Mouse (Mus musculus) Patski (cell line): ENCODE measurements around the gene Taf9. TPM values are rescaled to one million over a fixed set of nuclear protein-coding genes. Genes with fewer than 3 reads are reported as not detected.

Source experiments
- ATAC-seq: fragments of 100-300 bp; one replicate; pipeline ENCODE4 v1.8.0; 2021
- CTCF ChIA-PET: fragments of 350-600 bp; sonication (Branson Sonifier 250); formaldehyde crosslinking; loops from one replicate; lab custom pipeline; 2022; ENCODE audit warnings: inconsistent platforms; lab: Charles Lee
- POLR2A ChIA-PET: fragments of 350-600 bp; sonication (Branson Sonifier 250); formaldehyde crosslinking; loops from one replicate; lab custom pipeline; 2022; ENCODE audit warnings: antibody characterized with exemption, inconsistent platforms; lab: Charles Lee
- DNase-seq: peaks from one replicate; pipeline ENCODE4 v3.0.0-alpha.2; 2011; ENCODE audit warnings: low read depth, low spot score
- H3K27me3 ChIP-seq: fragments of 371-371 bp; one replicate; pipeline ENCODE4 v1.5.1; 2021
- CTCF ChIP-seq: fragments of 100-300 bp; IDR thresholded peaks from one replicate; pipeline ENCODE4 v1.5.1; 2021
- in situ Hi-C: fragments of 300-500 bp; cut with MboI; formaldehyde crosslinking; loops from 3 replicates; pipeline ENCODE4 v1.11.1; 2018; ENCODE audit warnings: low pct_unique_long_range_greater_than_20kb, mixed read lengths
- polyA plus RNA-seq: library from polyadenylated mRNA; unstranded; gene quantifications from one replicate; pipeline ENCODE4 v1.2.3, GENCODE M21; 2021

Gene Taf9
- polyA plus RNA-seq, 1 experiment from 2014 or later: 11.1 TPM

- ATAC-seq (peak; percentile 67), DNase-seq (no peak)
Measured at GRCm38 (mm10) chr13:100669291-100670022, 18.1 kb downstream of the Taf9 start, which contains the start of gene Ccdc125. Ccdc125 (plus strand) TSS chr13:100669717.

GRCm38 (mm10) chr13:100670181-100670741, 18.9 kb downstream of the Taf9 start:
- no peak for TF ChIP-seq CTCF
- H3K27me3 ChIP-seq: no peaks in the 10 kb centered on the region
- CTCF ChIA-PET: interaction anchor here (2.0 kb wide), 1 partner anchor 10 kb away, joined by 7 read pairs; no protein-coding TSS in a partner anchor
- no peak for DNase-seq
- no peak for ATAC-seq
- in situ Hi-C loops: no loop called here
- POLR2A ChIA-PET: no interaction called here

More at GRCm38 (mm10) chr13:100669291-100670022, 18.1 kb downstream of the Taf9 start, which contains the start of gene Ccdc125:
- ChIA-PET POLR2A (interaction anchor here (0.6 to 1.3 kb wide), 2 partner anchors 9 to 197 kb away, joined by 3 to 4 read pairs; no protein-coding TSS in a partner anchor), CTCF (interaction anchor here (0.7 to 2.0 kb wide), 2 partner anchors 10 to 17 kb away, joined by 3 to 7 read pairs; no protein-coding TSS in a partner anchor)
- in situ Hi-C loops: no loop called here
- no peaks in the 10 kb centered on the region for H3K27me3 ChIP-seq
- TF ChIP-seq CTCF: no peak

- no peaks in the 10 kb centered on the region for H3K27me3 ChIP-seq
- DNase-seq: no peak
- no peak for ATAC-seq
- in situ Hi-C loops: no loop called here
- TF ChIP-seq CTCF: no peak
- CTCF ChIA-PET: no interaction called here
- POLR2A ChIA-PET: no interaction called here
Measured at GRCm38 (mm10) chr13:100675936-100676635, 24.7 kb downstream of the Taf9 start.

GRCm38 (mm10) chr13:100681615-100682014, 30.2 kb downstream of the Taf9 start:
- TF ChIP-seq CTCF: no peak
- ChIA-PET POLR2A (no interaction called here), CTCF (interaction anchor here (1.1 kb wide), 1 partner anchor 12 kb away, joined by 3 read pairs; no protein-coding TSS in a partner anchor)
- H3K27me3 ChIP-seq: no peaks in the 10 kb centered on the region
- ATAC-seq (no peak), DNase-seq (no peak)
- in situ Hi-C loops: no loop called here

GRCm38 (mm10) chr13:100682837-100683236, 31.5 kb downstream of the Taf9 start:
- DNase-seq (no peak), ATAC-seq (no peak)
- TF ChIP-seq CTCF: no peak
- ChIA-PET CTCF (no interaction called here), POLR2A (no interaction called here)
- in situ Hi-C loops: no loop called here
- H3K27me3 ChIP-seq: no peaks in the 10 kb centered on the region

- H3K27me3 ChIP-seq: no peaks in the 10 kb centered on the region
- DNase-seq (no peak), ATAC-seq (no peak)
- in situ Hi-C loops: no loop called here
- TF ChIP-seq CTCF: peak; percentile 69
- POLR2A ChIA-PET: no interaction called here
- CTCF ChIA-PET: no interaction called here
Measured at GRCm38 (mm10) chr13:100684355-100684754, 33.0 kb downstream of the Taf9 start.

GRCm38 (mm10) chr13:100687513-100687912, 36.1 kb downstream of the Taf9 start:
- POLR2A ChIA-PET: no interaction called here
- ATAC-seq: no peak
- DNase-seq: no peak
- no peaks in the 10 kb centered on the region for H3K27me3 ChIP-seq
- no peak for TF ChIP-seq CTCF
- CTCF ChIA-PET: no interaction called here
- in situ Hi-C loops: no loop called here

- DNase-seq (no peak), ATAC-seq (no peak)
- CTCF ChIA-PET: no interaction called here
- no peaks in the 10 kb centered on the region for H3K27me3 ChIP-seq
- in situ Hi-C loops: no loop called here
- POLR2A ChIA-PET: no interaction called here
- no peak for TF ChIP-seq CTCF
Measured at GRCm38 (mm10) chr13:100697541-100697940, 46.2 kb downstream of the Taf9 start.

GRCm38 (mm10) chr13:100698866-100699265, 47.5 kb downstream of the Taf9 start:
- ChIA-PET POLR2A (no interaction called here), CTCF (no interaction called here)
- ATAC-seq: no peak
- DNase-seq: no peak
- in situ Hi-C loops: no loop called here
- no peak for TF ChIP-seq CTCF
- no peaks in the 10 kb centered on the region for H3K27me3 ChIP-seq

GRCm38 (mm10) chr13:100703468-100703867, 52.1 kb downstream of the Taf9 start:
- CTCF ChIA-PET: no interaction called here
- no peaks in the 10 kb centered on the region for H3K27me3 ChIP-seq
- ATAC-seq: no peak
- no peak for DNase-seq
- POLR2A ChIA-PET: no interaction called here
- in situ Hi-C loops: no loop called here
- TF ChIP-seq CTCF: peak; percentile 53

Other genes with a start within 250 kb of the Taf9 start
- 0.04 TPM for gene Naip1, start 198.7 kb upstream of the Taf9 start, polyA plus RNA-seq
- gene Gtf2h2, start 159.0 kb upstream of the Taf9 start, polyA plus RNA-seq: 38.9 TPM
- gene Ocln, start 98.9 kb upstream of the Taf9 start, polyA plus RNA-seq: 12.1 TPM
- 0.14 TPM for gene Marveld2, start 34.6 kb upstream of the Taf9 start, polyA plus RNA-seq
- 137 TPM for gene Ak6, start 600 bp upstream of the Taf9 start, polyA plus RNA-seq
- 24.3 TPM for gene Rad17, start 528 bp upstream of the Taf9 start, polyA plus RNA-seq
- 5.6 TPM for gene Ccdc125, start 18.1 kb downstream of the Taf9 start, polyA plus RNA-seq
- 56.5 TPM for gene Cdk7, start 79.4 kb downstream of the Taf9 start, polyA plus RNA-seq
- 136 TPM for gene Mrps36, start 93.1 kb downstream of the Taf9 start, polyA plus RNA-seq
- gene Cenph, start 124.3 kb downstream of the Taf9 start, polyA plus RNA-seq: 14.3 TPM
- gene Ccnb1, start 135.0 kb downstream of the Taf9 start, polyA plus RNA-seq: 67.5 TPM
- 65.4 TPM for gene Slc30a5, start 181.8 kb downstream of the Taf9 start, polyA plus RNA-seq